Mouse (Mus musculus) frontal cortex, postnatal 36 days (tissue): ENCODE results near the gene Lacc1.
"Not testable (repeated sequence)": the region's sequence is repeated elsewhere in the genome, so short reads cannot be mapped to it uniquely, and the experiment has no call there.

Experiments used
- DNase-seq, 2 experiments: peaks; one replicate each; pipeline ENCODE4 v3.0.0; 2022; ENCODE audit warnings: low spot score in 2 of 2

Lacc1 gene

DNA sequence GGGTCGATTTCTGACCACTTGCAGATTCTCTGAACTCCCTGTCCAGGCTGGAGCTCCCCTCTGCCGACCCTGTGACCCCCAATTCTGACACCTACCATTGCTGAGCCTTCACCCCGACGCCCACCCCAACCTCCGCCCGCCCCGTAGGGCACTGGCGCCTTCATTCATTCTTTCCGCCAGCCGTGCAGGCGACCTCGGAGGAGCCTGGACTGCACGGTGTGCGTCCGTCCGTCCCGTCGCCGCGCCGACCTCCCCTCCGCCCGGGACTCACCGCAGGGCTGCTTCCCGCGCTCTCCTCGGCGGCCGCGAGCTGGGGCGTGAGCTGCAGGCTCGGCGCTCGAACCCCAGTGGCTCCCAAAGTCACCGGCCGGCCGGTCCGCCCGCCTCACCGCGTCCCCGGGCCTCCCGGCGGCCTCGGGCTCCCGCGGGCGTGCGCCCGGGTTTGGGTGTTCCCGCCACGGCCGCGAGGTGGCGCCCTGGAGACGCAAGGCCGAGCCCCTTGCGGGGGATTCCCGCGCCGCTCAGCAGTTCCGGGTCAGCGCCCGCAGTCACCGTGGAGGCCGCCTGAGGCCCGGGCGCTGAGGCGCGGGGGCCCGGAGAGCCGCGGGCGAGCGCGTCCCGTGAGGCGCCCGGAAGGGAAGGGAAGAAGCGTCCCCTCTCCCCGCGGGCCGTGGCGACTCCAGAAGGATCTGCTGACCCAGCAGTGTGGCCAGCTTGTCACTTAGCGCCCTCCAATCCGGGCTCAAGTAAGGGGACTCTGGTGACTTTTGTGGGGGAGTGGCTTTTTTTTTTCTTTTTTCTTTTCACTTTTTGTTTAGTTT, at the start of gene Lacc1, which contains the start of gene Ccdc122:
Gene Lacc1, minus strand, starts transcription at position 679 of the 821 bp plus-strand sequence.
Gene Ccdc122, plus strand, starts transcription at position 547 of the 821 bp plus-strand sequence.
- peak; percentile 45 to 64 for DNase-seq

DNA sequence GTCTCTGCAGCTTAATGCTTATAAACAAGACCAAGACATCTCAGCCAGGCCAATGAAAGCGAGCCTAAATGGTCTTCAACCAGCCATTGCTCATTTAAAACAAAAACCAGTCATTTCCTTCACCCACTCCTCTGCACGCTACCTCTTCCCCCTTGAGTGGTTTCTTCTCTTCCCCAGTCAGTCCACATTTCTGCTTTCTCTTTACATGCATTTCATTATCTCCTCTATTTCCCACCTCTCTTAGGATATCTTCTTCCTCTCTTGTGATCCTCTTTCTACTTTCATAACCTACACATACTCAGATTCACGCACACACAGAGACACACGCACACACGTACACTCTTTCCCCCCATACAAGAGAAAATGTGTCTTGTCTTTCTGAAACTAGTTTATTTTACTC, 44.5 kb upstream of the Lacc1 start:
- no peak for DNase-seq

DNA sequence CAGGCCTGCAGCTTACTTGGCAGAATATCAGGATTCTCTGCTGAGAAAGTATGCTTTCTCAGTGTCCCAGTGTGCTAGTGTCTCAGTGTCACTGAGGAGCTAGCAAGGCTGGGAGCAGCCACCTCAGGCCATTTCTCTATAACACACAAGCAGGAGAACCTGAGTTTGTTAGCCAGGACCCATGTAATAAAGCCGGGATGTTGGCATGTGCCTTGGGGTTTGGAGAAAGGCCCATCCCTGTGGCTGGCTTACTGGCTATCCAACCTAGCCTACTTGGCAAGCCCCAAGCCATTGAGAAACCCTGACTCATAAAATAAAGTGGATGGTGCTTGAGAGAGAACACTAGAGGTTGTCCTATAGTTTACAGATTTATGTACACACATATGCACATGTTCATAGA, 32.7 kb upstream of the Lacc1 start:
- DNase-seq = no peak

GRCm38 (mm10) chr14:77053288-77053687, 16.6 kb upstream of the Lacc1 start:
- DNase-seq = no peak

DNA sequence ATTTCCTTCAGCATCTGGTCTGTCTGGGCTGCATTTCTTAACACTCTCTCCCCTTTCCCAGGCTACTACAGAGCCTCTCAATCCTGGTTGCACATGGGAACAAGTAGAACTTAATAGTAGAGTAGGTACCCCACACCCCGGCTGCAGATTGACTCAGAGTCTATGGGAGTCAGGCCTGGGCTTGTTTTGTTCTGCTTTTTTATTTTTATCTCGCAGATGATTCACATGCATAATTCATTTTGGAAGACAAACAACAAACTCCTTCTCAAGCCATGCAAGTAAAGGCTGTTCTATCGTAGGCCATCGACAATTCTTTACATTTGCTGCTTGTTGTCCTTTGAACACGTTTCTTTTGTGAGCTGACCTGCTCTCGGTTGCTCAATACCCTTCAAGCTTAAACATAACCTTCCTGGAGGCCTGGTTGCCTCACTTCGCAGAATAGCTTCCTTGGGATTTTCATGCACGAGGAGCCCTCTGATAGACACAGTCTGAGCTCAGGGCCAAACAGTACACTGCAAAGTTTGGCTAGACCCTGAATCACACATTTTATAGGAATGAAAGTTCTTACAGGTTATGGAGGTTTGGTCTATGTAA, 1.2 kb upstream of the Lacc1 start:
- peak; percentile 11 to 20 for DNase-seq

- DNase-seq = no peak
Observed at GRCm38 (mm10) chr14:77037330-77037729, 626 bp upstream of the Lacc1 start.

DNA sequence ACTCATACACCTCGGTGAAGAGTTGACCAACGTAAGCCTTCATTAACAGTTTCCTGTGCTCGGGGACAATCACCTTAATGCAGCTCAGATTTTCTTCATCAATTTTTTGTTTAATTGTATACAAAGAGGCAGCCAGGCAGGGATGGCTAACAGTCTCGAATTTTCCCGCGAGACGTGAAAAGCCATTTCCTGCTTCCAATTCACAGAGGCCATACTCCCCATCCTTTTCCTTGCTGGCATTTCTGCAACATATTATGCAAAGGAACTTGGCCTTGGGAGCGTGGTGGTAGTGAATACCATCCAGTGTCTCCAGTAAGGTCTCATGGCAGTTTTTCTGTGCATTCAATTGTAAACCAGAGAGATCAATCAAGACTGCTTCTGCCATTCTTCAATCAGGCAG, 1.7 kb downstream of the Lacc1 start:
- no peak for DNase-seq

DNA sequence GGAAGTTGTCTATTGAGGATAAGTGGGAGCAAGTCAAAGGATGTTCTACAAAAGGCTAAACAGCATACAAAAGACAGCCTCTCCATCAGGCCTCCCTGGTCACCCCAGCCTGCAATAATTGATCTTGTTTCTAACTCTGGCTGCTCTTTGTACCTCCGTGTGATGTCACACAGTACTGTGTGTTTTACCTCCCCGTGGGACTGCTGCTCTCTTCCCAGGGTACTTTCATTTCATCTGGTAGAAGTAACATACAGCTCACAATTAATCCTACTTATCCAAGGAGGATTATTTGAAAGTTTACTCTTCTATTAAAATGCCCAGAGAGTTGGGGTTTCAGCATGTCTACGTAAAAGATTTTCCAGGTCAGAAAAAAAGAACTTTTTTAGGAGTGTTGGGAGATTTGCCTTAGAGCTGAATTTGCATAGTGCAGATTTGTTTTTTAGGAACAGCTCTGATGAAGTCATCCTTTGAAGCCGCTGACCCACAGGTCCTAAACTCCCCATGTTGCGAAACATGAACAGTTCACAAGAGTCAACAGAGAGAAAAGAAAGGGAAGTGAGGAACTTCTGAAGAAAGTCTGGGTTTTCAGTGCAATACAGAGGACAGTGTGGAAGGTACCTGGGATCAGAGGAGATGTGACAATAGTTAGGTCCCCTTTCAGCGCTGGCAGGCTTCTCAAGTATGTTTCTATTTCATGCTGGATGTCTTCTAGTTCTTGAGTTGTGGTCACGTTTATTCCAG, 2.4 kb downstream of the Lacc1 start:
- no peak for DNase-seq

DNA sequence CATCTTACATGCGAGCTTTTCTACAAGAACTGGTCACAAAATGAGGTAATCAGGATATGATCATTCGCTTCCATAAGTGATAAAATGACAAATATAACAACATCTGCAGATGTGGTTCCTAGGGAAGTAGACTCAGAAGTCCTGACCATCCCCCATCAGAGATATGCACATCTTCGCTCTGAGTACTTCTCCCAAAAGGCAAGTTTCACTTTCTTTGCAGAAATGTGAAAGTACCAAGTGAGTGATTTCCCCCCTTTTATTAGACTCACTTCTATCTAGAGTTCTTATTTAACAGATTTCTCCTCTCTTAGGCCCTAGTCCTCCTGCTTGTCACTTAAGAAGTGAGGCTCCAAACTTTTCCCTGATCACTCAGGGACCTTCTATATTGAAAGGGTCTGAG, 3.3 kb downstream of the Lacc1 start:
- no peak for DNase-seq

DNA sequence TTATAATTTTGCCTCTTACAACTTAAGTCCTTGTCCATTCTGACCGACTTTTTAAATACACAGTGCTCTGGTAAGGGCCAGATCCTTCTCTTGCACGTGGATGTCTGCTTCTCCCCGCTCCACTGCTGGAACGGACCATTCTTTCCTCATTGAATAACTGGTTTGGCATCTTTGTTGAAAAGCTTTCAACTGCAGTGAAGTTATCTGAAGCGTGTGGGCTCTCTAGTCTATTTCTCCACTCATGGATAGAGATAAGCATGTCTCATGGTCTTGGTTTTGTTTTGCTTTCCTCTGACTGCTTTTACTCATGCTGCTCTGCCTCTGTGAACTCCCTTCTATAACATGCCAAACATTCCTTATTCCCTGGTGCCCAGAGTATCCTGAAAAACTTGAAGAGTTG, 4.3 kb downstream of the Lacc1 start:
- DNase-seq = no peak

- no peak for DNase-seq
Observed at GRCm38 (mm10) chr14:77030808-77031207, 5.9 kb downstream of the Lacc1 start.

DNA sequence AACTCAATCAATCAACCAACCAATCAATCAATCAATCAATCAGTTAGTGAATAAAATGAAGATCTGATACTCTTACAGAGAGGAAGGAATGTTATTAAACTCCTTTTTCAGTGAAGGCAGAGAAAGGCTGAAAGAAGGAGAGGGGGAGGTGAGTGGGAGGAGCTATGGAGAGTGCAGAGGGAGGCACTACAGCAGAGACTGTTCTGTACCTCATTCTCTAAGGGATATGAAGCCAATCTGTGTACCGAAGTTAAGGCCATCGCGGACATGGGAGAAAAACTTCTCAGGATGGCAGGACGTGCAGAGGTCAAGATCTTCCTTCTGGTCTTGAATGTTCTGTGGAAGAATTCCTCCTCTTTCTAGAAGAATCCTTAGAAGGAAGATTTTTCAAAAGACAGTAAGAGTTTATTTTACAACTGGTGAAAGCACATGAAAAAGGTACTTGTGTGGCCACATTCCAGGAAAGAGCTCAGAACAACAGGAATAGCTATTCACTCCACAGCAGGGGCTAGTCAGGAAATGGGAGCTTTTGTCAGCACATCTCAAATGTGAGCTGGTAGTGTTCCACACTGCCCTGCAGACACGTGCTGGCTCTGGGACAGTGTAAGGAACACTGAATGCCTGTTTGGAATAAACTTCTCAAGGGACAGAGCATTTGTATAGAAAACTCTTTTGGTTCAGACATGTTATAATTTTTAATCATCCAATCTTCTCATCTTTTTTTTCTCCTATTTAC, 7.2 kb downstream of the Lacc1 start:
- no peak for DNase-seq

- DNase-seq = no peak
Observed at GRCm38 (mm10) chr14:77024499-77024898, 12.2 kb downstream of the Lacc1 start.

GRCm38 (mm10) chr14:77017211-77017610, 19.5 kb downstream of the Lacc1 start:
- DNase-seq = no peak

- DNase-seq = not testable (repeated sequence)
Observed at GRCm38 (mm10) chr14:77016783-77017182, 19.9 kb downstream of the Lacc1 start.

- peak; percentile 62 to 83 for DNase-seq
Observed at GRCm38 (mm10) chr14:77011804-77012203, 24.9 kb downstream of the Lacc1 start.

- peak; percentile 56 to 83 for DNase-seq
Observed at GRCm38 (mm10) chr14:77008238-77008637, 28.5 kb downstream of the Lacc1 start.

- no peak for DNase-seq
Observed at GRCm38 (mm10) chr14:77005566-77005965, 31.1 kb downstream of the Lacc1 start.

GRCm38 (mm10) chr14:77004740-77005139, 32.0 kb downstream of the Lacc1 start:
- peak in 1 of 2 experiments; percentile 39 for DNase-seq

GRCm38 (mm10) chr14:76990351-76990750, 46.4 kb downstream of the Lacc1 start:
- DNase-seq = not testable (repeated sequence)

- no peak for DNase-seq
Observed at GRCm38 (mm10) chr14:76981781-76982180, 54.9 kb downstream of the Lacc1 start.

GRCm38 (mm10) chr14:76981176-76981575, 55.5 kb downstream of the Lacc1 start:
- DNase-seq = no peak
